Mouse (Mus musculus) naive thymus-derived CD4-positive, alpha-beta T cell, adult 2 months (primary cell): ENCODE results near the gene Steap3.
A peak's percentile ranks its signal among the peaks of the same experiment; 100 is the strongest.

ENCODE experiments used
- DNase-seq: peaks from one replicate; pipeline ENCODE4 v3.0.0-alpha.2; 2011; ENCODE audit warnings: low read depth

Gene Steap3

DNA sequence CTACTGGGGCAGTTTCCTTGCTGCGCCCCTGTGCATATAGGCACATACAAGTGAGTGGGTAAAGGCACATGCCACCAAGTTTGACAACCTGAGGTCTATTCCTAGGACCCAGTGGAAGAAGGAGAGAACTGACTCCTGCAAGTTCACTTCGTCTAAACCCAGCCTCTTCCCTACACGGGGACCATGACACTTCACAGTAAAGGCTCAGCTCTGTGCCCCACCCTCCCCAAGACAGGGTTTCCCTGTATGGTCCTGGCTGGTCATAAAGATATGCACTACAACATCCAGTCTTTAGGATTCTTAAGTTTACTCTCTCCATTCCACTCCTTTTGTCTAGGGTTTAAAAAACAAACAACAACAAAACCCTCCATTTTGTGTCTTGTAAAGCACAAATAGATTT, 21.9 kb downstream of the Steap3 start:
- no peak for DNase-seq

DNA sequence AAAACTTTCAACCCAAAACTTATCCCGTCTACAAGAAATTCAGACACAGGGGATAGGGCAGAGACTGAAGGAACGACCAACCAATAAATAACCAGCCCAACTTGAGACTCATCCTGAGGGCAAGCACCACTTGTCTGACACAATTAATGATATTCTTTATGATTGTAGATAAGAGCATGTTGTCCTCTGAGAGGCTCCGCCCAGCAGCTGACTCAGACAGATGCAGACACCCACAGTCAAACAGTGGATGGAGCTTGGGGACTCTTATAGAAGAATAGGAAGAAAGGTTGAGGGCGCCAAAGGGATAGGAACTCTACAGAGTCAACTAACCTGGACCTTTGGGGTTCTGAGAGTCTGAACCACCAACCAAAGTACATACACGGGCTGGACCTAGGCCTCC, 22.7 kb downstream of the Steap3 start:
- no peak for DNase-seq

DNA sequence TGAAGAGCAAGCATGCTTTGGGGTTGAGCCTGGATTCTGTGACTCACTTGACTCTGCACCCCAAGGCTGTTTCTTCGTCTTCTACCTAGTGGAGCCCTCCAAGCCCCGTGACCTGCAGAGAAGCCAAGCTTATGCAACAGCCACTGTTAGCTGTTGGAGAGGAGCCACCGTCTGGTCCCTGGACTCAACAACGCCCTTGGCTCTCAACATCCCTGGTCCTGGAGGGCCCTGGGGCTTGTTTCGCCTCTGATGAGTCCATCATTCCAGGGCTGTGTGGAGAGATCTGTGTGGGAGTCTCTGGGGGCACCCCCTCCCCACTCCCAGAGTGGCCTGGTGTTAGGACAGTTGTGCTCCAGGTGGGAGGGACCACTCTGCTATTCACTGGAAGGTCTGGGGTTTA, 24.3 kb downstream of the Steap3 start:
- no peak for DNase-seq

DNA sequence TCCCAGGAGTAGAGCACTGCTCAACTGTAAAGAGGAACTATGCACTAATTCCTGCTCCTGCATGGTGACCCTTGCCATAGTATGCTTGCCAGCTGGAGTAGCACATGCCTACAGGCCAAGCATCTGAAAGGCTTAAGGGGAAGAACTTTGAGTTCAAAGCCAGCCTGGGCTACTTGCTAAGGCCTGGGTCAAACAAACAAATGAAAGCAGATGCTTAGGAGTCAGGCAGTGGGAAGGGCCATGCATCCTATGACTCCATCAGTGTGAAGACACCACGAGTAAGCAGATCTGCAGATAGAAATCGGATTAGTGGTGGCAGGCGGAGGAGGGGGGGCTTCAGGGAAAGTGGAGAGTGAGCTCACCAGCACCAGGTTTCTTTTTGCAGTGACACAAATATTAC, 25.2 kb downstream of the Steap3 start:
- DNase-seq: no peak

DNA sequence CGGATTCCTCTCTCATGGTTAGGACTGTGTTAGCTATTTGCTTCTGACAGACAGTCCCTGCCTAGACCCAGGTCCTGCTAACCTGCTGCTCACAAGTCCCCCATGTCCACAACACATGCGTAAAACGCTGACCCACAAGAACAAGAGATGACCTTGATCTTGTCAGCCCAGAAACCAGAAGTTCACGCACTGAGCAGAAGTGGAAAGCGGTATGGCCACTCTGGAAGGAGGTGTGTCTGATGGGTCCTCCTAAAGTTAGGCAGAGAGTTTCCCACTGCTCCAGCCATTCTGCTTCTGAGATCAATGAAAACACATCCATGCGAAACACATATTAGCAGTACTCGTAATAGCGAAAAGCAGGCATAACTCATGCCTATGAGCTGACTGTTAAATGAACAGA, 25.6 kb downstream of the Steap3 start:
- no peak for DNase-seq

DNA sequence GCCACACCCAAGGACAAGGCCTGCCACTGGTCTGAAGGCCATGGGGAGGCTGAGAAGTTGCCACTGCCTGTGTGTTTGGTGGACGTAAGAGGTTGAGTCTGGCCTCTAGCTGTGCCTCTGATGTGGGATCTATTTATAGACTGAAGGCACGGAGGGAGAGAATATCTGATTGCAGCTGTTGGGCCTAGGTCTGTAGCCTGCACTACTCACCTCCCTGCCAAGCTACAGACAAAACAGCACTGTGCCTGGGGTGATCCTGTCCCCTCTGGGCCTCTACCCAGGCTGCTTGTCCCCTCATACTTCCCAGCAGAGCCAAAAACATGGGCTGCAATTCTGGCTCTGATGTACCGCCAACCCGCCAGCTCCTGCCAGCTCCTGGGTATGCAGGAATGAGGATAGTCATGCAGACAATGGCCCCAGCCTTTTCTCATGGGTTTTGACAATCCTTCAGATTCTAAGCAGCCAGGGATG, 26.8 kb downstream of the Steap3 start:
- peak; percentile 33 for DNase-seq

DNA sequence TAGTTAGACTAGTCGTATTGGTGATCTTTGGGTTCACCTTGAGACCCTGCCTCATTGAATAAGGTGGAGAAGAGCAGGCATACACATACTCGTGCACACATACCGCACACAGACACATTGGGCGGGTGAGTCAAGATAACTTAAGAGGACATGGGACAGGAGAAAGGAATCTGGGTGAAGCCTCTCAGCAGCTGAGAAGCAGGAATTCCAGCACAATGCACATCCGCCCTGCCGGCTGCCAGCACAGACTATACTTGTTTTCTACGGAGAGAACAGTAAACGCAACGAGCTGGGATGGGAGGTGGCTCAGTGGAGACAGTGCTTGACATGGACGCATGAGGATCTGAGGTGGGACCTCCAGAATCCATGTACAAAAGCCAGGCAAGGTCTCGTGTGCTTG, 27.9 kb downstream of the Steap3 start:
- DNase-seq: no peak

DNA sequence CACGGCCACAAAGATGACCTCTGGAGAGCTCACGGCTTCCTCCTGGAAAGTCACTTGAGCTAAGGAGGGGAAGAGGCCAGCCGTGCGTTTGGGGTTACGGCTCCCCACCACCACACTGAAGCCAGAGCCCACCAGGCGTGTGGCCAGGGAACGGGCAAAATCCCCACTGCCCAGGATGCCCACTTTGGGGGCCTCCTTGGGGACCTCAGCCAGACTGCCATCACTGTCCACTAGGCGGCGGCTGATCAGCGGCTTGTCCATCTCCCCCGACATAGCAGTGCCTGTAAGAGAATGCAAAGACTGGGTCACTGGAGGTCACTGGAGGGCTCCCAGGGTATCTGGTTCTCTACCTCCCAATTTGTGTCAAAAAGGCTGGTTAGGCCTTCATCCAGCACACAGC, 28.5 kb downstream of the Steap3 start:
- DNase-seq: no peak

DNA sequence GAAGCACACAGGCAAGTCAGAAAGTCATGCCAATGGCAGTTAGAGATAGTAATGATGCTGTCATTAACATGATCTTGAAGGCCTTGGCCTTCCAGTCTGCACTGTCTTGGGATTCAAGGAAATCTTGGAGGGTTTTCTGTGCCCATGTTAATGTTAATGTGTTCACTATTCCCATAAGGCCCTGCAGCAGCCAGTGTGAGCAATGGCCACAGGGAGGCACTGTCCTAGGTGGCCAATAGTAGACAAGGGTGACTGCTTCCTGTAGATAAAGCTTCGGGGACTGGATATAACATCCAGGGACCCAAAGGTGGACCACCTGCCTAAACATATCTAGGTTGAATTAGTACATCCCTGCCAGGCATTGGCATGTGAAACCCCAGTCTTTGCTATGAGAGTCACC, 35.4 kb downstream of the Steap3 start:
- no peak for DNase-seq

DNA sequence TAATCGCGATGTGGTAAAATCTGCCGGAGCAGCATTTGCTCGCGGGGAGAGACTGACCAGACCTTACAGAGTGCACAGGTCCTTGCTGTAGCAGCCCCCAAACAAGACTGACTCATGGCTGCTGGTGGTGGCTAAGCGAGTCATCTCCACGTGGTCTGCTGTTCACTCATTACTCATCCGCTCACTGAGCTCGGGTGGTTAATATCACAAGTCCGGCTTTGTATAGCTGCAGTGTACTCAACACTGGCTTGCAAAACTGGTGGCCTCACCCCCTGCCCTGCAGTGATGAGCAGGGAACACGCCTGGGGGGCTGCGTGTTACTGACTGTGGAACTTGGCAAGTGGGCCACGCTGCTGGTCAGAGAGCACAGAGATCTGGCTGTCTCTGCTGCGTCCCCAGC, 36.1 kb downstream of the Steap3 start:
- DNase-seq: no peak

DNA sequence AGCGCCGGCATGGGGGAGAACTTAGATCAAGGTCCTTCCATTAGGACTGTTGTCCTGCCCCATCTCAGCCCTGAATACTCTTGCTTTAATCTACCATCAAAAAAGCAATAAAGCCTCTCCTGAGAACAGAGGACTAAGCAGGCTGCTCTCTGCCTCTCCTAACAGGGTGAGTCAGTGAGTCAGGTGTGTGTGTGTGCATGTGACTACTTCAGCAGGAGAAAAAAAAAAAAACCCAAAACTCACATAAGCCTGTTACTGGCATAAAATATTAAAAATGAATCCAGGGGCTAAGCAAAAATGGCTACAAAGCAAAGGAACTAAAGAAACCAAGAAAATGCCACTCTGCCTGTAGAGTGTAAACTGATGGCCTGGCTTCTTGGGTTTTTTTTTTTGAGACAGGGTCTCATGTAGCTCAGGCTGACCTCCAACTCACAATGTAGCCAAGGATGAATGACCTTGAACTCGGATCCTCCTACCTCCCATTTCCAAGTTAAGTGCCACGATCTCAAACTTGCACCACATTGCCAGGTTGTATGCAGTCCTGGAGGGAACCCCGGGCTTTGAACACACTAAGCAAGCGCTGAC, 36.8 kb downstream of the Steap3 start:
- DNase-seq: no peak

DNA sequence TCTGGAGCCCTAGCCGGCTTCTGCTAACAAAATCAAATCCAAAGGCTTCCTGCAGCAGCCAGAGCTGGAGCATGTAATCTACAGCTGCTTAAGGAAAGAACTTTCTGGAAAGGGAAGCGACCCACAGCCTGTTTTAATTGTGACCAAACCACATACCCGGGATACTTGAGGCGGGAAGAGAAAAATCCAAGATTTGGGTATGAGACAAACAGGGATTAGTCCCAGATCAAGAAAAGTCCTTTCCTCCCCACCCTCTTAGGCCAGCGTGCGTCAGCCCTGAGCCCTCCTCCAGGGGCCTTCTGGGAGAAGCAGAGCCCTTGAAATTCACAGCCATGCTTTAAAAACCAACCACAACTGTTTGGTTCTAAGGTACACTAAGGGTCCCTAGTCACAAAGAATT, 40.3 kb downstream of the Steap3 start:
- DNase-seq: no peak

DNA sequence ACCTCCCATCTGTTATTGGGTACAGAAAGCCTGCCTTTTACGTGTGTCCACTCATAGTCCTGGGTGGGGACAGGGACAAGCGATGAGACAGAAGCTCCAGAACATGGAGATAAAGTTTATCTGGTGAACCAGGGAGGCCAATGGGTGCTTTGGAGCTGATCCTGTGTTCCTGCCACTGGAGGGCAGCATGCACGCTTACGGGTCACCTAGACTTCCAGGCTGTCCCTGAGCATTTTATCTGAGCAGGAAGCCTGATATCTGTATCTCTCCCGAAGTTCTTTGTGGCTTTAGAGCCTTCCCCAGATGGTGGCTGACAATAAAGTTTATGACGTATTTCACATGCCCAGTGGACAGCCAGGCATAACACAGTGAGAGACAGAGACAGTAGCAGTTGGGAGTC, 41.2 kb downstream of the Steap3 start:
- DNase-seq: no peak

DNA sequence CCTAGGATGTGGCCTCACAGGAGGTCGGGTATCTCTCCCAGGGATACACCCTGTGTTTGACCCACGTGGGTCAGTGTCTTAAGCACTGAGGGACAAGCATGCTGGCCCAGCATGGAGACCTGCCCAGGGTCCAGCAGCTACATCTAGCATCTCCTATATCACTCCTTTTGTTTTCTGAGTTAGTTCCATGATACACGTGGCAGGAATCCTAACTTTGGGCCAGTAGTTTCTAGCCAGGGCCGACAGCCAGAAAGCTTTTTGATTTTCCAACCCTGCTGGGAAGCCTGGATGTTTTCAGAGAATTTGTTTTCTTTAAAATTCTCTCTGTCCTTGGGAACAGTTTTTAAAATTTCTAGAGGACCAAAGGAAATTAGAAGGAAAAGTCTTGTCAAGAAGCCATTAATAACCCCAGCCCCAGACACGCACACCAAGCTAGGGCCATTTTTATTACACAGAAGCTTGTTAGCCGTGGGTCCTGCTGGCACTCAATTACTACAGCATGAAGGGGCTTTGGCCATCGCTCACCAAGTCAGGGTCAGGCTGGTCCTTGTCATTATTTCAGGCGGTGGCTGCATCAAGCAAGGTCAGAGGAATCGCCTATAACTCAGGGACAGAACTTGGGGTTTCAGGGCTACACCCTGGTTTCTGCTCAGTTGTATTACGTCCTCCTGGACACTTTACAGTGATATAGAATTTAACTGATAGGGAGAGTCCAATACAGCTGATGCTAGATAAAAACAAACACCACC, 42.6 kb downstream of the Steap3 start:
- DNase-seq: no peak

DNA sequence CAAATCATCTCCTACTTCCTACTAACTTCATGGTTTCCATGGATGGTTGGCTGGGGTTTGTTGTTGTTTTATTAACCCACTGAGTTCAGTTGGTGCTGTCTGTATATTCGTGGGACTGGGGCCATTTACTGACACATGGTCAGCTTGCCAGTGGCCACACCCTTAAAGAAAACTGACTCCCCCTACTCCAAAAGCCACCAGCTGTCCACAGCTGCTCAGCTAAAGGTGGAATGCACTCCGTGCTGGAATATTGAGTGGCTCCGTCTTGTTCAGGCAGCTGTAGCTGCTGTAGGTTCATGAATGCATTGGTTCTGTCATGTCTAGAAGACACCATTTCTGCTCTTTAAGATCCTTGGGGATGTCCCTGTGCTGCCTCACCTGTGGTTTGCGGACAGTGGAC, 48.9 kb downstream of the Steap3 start:
- no peak for DNase-seq

DNA sequence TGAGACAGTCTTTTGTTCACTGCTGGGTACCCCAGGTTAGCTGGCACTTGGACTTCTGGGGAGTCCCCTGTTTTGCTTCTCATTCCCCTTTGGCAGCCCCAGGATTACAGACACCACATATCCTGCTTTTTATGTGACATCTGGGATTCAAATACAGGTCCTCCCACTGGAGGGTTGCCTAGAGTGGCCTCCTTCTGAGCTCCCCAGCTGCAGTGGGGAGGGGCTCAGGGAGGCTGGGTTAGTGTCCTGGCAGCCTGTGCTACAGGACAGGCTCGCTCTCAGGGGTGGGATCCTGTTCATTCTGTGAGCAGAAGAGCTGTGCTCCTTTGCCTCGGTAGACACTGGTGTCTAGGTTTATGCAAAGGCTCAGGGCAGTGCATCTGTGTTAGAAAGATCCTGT, 51.2 kb downstream of the Steap3 start:
- no peak for DNase-seq

DNA sequence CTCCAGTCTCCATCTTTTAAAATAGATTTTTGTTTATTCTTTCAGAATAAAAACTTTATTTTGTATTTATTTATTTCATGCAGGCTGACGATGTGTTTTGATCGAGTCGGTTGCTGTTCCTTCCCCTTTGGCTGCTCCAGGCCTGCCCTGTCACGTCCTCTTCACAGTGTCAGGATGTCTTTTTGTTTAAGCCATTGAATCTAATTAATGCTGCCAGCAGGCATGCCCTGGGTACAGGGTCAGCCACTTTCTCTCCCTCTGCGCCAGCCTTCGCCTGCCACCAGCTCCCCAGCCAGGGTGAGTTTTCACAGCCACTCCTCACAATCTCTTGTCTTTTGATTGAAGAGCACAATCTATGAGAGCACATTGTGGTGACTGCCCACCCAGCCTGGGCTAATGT, 51.7 kb downstream of the Steap3 start:
- no peak for DNase-seq

DNA sequence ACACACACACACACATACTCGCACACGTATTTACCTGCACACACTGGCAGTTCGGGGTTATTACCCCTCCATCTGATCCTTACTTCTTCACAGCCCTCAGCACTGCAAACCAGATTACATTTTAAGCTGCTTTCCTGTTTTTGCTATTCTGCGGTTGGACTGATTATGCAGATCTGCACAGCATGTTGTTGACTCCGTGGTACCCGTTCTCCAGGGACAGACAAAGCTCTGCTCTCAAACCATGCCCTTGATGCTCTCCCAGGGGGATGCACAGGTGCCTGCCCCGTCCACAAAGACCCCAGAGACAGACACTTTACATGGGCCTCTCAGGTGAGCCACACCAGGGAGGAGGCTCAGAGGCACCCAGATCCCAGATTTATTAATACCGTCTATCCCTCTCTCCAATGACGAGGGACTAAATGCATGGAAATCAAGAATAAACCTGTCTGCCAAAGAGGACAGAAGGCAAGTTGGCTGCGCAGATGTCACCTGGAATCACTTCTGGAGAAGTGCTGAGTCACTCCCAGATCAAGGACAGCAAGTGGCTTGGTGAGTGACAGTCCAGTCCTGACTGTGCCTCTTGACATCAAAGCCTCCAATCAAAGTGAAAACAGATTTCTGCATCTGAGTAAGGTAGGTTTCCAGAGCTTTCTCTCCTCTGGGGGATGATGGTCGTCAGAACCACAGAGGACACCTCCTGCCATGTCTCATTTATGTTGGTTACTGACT, 63.8 kb downstream of the Steap3 start:
- no peak for DNase-seq

DNA sequence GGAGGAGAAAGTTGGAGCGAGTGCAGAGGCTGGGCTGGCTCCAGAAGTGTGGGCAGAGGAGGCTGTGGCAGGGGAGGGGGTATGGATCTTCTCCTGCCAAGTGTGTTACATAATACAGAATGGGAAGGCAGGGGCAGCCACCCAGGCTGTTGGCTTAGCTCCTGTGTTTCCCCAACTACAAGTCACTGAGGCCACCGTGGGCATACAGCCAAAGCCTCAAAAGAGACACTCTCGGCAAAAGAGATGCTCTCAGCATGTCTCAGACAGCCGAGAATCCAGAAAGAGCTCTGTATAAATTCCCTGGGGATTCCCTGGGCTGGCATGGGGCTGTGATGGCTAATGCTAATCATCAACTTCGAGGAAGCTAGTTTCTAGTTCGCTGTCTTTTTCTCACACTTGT, 64.9 kb downstream of the Steap3 start:
- no peak for DNase-seq

DNA sequence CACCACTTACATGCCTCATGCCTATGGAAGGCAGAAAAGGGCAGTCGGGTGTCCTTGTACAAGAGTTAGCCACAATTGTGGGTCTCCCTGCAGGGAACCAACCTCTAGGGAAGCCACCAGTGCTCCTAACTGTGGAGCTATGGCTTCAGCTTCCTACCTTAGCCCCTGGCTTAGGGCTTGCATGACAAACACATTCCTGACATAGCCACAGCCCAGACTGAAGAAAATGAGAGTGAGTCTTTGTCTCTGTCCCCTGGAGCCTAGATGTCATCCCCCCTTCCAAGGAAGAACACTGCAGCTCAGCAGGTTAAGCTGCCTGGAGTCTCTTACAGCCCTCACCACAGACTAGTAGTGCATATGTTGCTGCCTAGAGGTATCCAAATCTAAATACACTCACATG, 67.7 kb downstream of the Steap3 start:
- DNase-seq: no peak

DNA sequence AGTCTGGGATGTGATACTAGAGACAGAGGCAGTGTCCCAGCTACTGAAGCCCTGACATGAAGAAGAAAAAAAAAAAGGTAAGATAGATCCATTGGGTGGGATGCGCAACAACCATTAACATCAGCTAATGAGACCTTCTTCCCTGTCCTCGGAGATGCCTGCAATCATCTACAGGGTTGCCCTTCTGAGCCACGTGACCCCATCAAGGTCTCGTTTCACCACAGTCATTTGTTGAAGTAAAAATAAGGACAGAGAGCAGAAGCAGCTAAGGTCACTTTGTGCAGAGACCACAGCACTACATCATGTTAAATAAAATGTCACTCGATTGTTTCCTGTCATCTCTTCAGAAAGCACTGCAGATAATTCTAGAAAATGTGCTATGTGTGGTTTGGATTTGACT, 68.7 kb downstream of the Steap3 start:
- DNase-seq: no peak

DNA sequence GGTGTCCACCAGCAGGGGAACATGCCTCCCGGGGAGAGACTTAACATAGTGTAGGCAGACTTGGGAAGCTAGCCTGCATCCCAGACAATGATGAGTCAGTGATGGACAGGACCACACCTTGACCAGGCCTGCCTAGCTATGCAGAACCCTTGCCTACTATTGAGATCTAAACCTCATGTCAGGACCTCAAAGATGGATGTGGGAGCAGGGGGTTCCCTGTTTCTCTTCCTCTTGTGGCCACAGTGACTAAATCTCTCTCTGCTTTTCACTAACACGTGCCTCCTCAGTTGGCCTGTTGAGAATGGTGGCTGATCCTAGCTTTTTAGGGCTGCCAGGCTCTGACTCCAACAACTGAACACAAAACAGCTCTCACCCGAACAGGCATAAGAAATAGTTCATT, 70.0 kb downstream of the Steap3 start:
- DNase-seq: no peak

DNA sequence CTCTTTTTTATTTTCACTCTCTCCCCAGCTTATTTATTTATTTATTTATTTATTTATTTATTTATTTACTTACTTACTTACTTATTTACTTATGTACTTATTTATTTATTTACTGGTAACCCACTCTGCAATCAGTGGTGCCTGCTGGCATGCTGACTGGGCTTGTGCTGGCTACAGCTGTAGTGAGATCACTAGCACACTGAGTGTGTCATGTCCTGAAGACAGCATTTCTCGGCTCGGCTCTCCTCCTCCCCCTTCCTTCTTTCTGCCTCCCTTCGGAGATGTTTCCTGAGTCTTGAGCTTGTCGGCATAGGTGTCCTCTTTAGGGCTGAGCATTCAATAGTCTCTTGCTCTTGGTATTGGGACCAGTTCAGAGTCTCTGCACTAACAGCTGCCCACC, 73.6 kb downstream of the Steap3 start:
- no peak for DNase-seq

DNA sequence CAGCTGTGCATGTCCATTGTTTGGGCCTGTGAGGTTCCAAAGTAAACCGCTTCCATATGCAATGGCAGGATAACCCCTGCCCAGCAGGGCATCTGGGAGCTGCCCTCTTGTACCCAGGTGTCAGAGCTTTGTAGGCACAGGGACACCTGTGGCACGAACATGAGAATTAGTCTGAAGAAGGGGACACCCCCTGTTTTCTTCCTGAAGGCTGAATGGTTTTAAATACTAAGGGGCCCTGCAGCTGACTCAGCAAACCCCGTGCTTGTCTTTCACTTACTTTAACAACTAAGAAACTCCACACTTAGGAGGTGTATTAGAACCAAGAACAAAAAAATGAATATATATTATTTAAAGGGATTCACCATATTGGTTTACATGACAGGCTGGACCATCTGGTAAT, 74.4 kb downstream of the Steap3 start:
- DNase-seq: no peak
